Mouse (Mus musculus) liver, adult 2 months (tissue): ENCODE results near the gene Slc2a9. TPM values are rescaled to one million over a fixed set of nuclear protein-coding genes. Genes with fewer than 3 reads are reported as not detected.
A peak's percentile ranks its signal among the peaks of the same experiment; 100 is the strongest.

Source experiments
- DNase-seq: peaks from one replicate; pipeline ENCODE4 v3.0.0-alpha.2; 2011; ENCODE audit warnings: low read depth, low spot score; ENCODE audit errors: extremely low read depth
- H3K27ac ChIP-seq: fragments of 200-500 bp; replicated peaks from 2 replicates; pipeline ENCODE4 v1.5.1; 2012; ENCODE audit warnings: low read depth, mild to moderate bottlenecking, control low read depth, inconsistent platforms, low read length; ENCODE audit not compliant: insufficient read depth
- H3K27me3 ChIP-seq: fragments of 200-500 bp; 2 replicates; pipeline ENCODE4 v1.6.1; 2012; ENCODE audit warnings: mild to moderate bottlenecking, moderate library complexity, low read length, inconsistent platforms; ENCODE audit not compliant: control insufficient read depth, insufficient read depth
- H3K36me3 ChIP-seq: fragments of 200-500 bp; 2 replicates; pipeline ENCODE4 v1.6.1; 2012; ENCODE audit warnings: low read length, inconsistent platforms; ENCODE audit not compliant: control insufficient read depth, insufficient read depth
- H3K4me1 ChIP-seq: fragments of 200-500 bp; 2 replicates; pipeline ENCODE4 v1.6.1; 2011; ENCODE audit warnings: low read length; ENCODE audit not compliant: control insufficient read depth, insufficient read depth
- H3K4me3 ChIP-seq: fragments of 200-500 bp; 2 replicates; pipeline ENCODE4 v1.5.1; 2011; ENCODE audit warnings: low read depth, mild to moderate bottlenecking, control low read depth, low read length, moderate library complexity; ENCODE audit not compliant: insufficient read depth
- H3K79me2 ChIP-seq: fragments of 200-500 bp; 2 replicates; pipeline ENCODE4 v1.6.1; 2012; ENCODE audit warnings: inconsistent platforms, mild to moderate bottlenecking, low read length, moderate library complexity; ENCODE audit not compliant: control insufficient read depth, insufficient read depth
- H3K9ac ChIP-seq: fragments of 200-500 bp; 2 replicates; pipeline ENCODE4 v1.6.1; 2012; ENCODE audit warnings: low read depth, mild to moderate bottlenecking, control low read depth, inconsistent platforms, low read length
- CTCF ChIP-seq: fragments of 200-500 bp; IDR thresholded peaks from 2 replicates; pipeline ENCODE4 v1.5.1; 2011; ENCODE audit warnings: low read depth, low read length, control low read depth
- POLR2A ChIP-seq: fragments of 200-500 bp; IDR thresholded peaks from 2 replicates; pipeline ENCODE4 v1.6.1; 2011; ENCODE audit warnings: low read length, control low read depth; ENCODE audit not compliant: insufficient read depth; ENCODE audit errors: extremely low read depth
- WGBS: fragments of 180-500 bp; shearing (Covaris S2); methylation state at CpG from one replicate; pipeline ENCODE4 v1.1.7; 2018; 5-methylcytosine and 5-hydroxymethylcytosine counted together
- polyA plus RNA-seq: library from polyadenylated mRNA; depleted of rRNA; stranded (reverse); fragments of >200 nt; gene quantifications from 2 replicates; pipeline ENCODE4 v1.2.3, GENCODE M21; 2012
- total RNA-seq: library from RNA; depleted of rRNA; stranded (reverse); fragments of >200 nt; gene quantifications from 2 replicates; pipeline ENCODE4 v1.2.3, GENCODE M21; 2014

Slc2a9 gene
- total and polyA plus RNA-seq, 2 experiments: 33.0 to 48.3 TPM

DNA sequence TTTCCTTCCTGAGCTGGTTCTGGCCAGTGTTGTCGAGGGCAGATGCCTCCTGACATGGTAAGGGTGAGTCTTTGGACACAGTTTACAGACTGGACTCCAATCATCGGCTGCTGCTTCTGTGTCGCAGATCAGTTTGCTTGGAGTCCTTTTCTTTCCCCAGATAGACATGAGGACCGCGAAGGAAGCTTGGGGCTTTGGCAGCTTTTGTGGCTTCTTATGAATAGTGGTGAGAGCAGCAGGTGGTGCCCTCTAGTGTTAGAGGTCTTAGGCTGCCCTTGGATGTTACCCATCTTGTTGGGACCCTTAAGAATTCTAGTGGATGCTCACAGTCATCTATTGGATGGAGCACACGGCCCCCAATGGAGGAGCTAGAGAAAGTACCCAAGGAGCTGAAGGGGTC is 13.3 kb upstream of the Slc2a9 start:
- H3K27ac ChIP-seq: no peak overlapping the region
- H3K79me2 ChIP-seq: no peaks in the 10 kb centered on the region
- peak; percentile 77 for DNase-seq
- H3K27me3 ChIP-seq: no peaks in the 10 kb centered on the region
- no peak overlapping the region for H3K4me3 ChIP-seq
- no peak overlapping the region for H3K9ac ChIP-seq
- no peaks in the 10 kb centered on the region for H3K4me1 ChIP-seq
- WGBS: 20% methylated on average over 6 of the region's 6 CpGs
- no peaks in the 10 kb centered on the region for H3K36me3 ChIP-seq
- TF ChIP-seq CTCF (peak; percentile 47; the same call in 1 of the 2 replicates), POLR2A (no peak)

DNA sequence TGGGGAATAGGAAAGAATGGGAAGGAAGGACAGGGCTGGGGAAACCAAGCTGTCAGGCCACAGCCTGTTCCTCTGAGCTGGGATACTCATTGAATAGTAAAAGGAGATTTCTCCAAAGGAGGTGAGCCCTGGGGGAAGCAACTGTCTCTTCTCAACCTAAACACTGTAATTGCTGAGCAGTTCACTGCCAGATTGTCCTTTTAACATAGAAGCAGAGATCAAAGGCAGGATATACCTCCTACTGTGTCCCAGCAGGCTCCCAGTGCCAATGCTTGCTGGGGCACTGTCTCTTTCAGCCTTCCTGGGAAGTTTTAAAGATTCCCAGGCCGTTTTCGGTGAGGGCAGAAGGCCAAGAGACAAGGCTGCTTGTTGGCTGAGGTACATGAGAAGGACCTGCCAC is 10.0 kb upstream of the Slc2a9 start:
- no peak overlapping the region for H3K4me3 ChIP-seq
- H3K4me1 ChIP-seq: no peaks in the 10 kb centered on the region
- no peak overlapping the region for H3K27ac ChIP-seq
- H3K9ac ChIP-seq: no peak overlapping the region
- H3K79me2 ChIP-seq: no peaks in the 10 kb centered on the region
- 33% methylated on average over 2 of the region's 2 CpGs for WGBS
- no peak for DNase-seq
- TF ChIP-seq POLR2A: no peak
- no peak for TF ChIP-seq CTCF
- no peaks in the 10 kb centered on the region for H3K36me3 ChIP-seq
- no peaks in the 10 kb centered on the region for H3K27me3 ChIP-seq

DNA sequence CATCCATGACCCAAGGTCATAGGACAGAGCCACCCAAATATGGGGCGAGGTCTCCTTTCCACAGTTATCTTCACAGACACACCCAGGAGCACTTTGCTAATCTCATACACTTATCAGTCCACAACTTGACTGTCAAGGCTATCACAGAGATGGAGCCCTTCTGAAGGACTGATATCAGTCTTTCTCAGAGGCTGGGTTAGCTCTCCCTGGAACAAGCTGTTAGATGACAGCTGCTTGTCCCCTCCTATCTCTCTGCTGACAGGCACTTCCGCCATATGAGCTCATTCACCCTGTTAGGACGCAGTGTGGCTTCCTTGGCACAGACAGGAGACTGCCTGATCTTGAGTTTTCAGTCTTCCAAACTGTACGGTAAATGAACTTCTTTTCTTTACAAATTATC is 6.6 kb upstream of the Slc2a9 start:
- H3K36me3 ChIP-seq: no peaks in the 10 kb centered on the region
- no peaks in the 10 kb centered on the region for H3K79me2 ChIP-seq
- H3K27ac ChIP-seq: no peak overlapping the region
- no peak overlapping the region for H3K9ac ChIP-seq
- WGBS: 88% methylated on average over 4 of the region's 4 CpGs
- no peak overlapping the region for H3K4me3 ChIP-seq
- no peak for TF ChIP-seq CTCF
- no peak for TF ChIP-seq POLR2A
- H3K27me3 ChIP-seq: no peaks in the 10 kb centered on the region
- DNase-seq: no peak
- H3K4me1 ChIP-seq: no peaks in the 10 kb centered on the region

DNA sequence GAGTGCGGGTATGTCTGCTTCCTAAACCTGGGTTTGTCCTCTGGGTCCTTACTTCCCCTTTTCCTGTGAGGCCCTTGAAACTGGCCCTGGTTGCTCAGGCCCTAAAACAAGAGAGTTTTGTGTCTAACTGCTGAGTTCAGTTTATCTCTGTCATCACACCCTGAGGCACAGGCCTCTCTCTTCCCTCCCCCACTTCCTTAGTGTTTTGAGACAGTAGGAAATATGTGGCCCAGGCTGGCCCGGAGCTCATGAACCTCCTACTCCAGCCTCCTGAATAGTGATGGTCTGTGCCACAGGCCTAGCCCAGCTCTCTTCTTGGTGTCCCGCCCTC is 2.5 kb upstream of the Slc2a9 start:
- TF ChIP-seq POLR2A (no peak), CTCF (no peak)
- Histone ChIP-seq H3K27me3 (no peaks in the 10 kb centered on the region), H3K79me2 (no peaks in the 10 kb centered on the region), H3K4me1 (peaks cover 12% of the 10 kb centered on the region), H3K27ac (no peak overlapping the region), H3K36me3 (no peaks in the 10 kb centered on the region), H3K4me3 (no peak overlapping the region), H3K9ac (no peak overlapping the region)
- 82% methylated on average over 3 of the region's 3 CpGs for WGBS
- no peak for DNase-seq

GRCm38 (mm10) chr5:38504747-38505434 is 1.9 kb upstream of the Slc2a9 start:
- no peak for TF ChIP-seq CTCF
- TF ChIP-seq POLR2A: no peak
- Histone ChIP-seq H3K27me3 (no peaks in the 10 kb centered on the region), H3K79me2 (no peaks in the 10 kb centered on the region), H3K36me3 (no peaks in the 10 kb centered on the region), H3K4me3 (no peak overlapping the region), H3K27ac (0 out of 2 replicates have a peak overlapping the region, but pooled peaks have one; percentile 34), H3K9ac (no peak overlapping the region), H3K4me1 (peaks cover 15% of the 10 kb centered on the region)
- no peak for DNase-seq
- WGBS: 85% methylated on average over 6 of the region's 6 CpGs

- H3K27me3 ChIP-seq: no peaks in the 10 kb centered on the region
- no peak overlapping the region for H3K27ac ChIP-seq
- H3K79me2 ChIP-seq: no peaks in the 10 kb centered on the region
- H3K9ac ChIP-seq: no peak overlapping the region
- peak; percentile 80 for DNase-seq
- no peak for TF ChIP-seq CTCF
- TF ChIP-seq POLR2A: no peak
- WGBS: 78% methylated on average over 1 of the region's 1 CpGs
- peaks cover 18% of the 10 kb centered on the region for H3K4me1 ChIP-seq
- H3K36me3 ChIP-seq: no peaks in the 10 kb centered on the region
- H3K4me3 ChIP-seq: no peak overlapping the region
Observed at GRCm38 (mm10) chr5:38504116-38504515, 1.2 kb upstream of the Slc2a9 start.
